Mouse (Mus musculus) MEL (cell line): ENCODE measurements at regions not wholly inside any gene's neighbourhood (a gene's known extent, or its start where the extent isn't known, plus 50 kb on each side); places are given as distances from the start of the nearest gene placed in this dataset.

Source experiments
- DNase-seq: peaks from one replicate; pipeline ENCODE4 v3.0.0; 2011; ENCODE audit warnings: low read depth, low spot score
- H3K27ac ChIP-seq: 2 replicates; pipeline ENCODE4 v1.5.1; 2012; ENCODE audit warnings: low read depth, mild to moderate bottlenecking, control low read depth, low read length, moderate library complexity; ENCODE audit not compliant: control insufficient read depth
- H3K27me3 ChIP-seq, 2 experiments: fragments of 150-350 bp in 1 of 2; sonication (generic) in 1 of 2; 2 replicates each; pipeline ENCODE4 v1.6.1; 2012; ENCODE audit warnings: low read length in 2 of 2, mild to moderate bottlenecking in 2 of 2, improper control_type of control experiment in 1 of 2, moderate library complexity in 1 of 2; ENCODE audit not compliant: insufficient read depth in 2 of 2, control insufficient read depth in 1 of 2
- H3K36me3 ChIP-seq, 2 experiments: 2 replicates each; pipeline ENCODE4 v1.6.1; 2012 to 2014; ENCODE audit warnings: low read length in 2 of 2, improper control_type of control experiment in 1 of 2, inconsistent platforms in 1 of 2, mild to moderate bottlenecking in 1 of 2; ENCODE audit not compliant: insufficient read depth in 2 of 2, control insufficient read depth in 1 of 2
- H3K4me1 ChIP-seq, 2 experiments: fragments of 150-350 bp in 1 of 2; sonication (generic) in 1 of 2; 2 replicates each; pipeline ENCODE4 v1.6.1; 2012; ENCODE audit warnings: low read length in 2 of 2, improper control_type of control experiment in 1 of 2, mild to moderate bottlenecking in 1 of 2; ENCODE audit not compliant: insufficient read depth in 2 of 2, control insufficient read depth in 1 of 2
- H3K4me3 ChIP-seq, 2 experiments: fragments of 150-350 bp in 1 of 2; sonication (generic) in 1 of 2; 2 replicates each; pipeline ENCODE4 v1.5.1; 2012; ENCODE audit warnings: low read depth in 2 of 2, low read length in 2 of 2, mild to moderate bottlenecking in 2 of 2, moderate library complexity in 2 of 2, control low read depth in 1 of 2, improper control_type of control experiment in 1 of 2; ENCODE audit not compliant: control insufficient read depth in 1 of 2, insufficient read depth in 1 of 2
- H3K79me2 ChIP-seq: 2 replicates; pipeline ENCODE4 v1.6.1; 2012; ENCODE audit warnings: mild to moderate bottlenecking, low read length, moderate library complexity; ENCODE audit not compliant: control insufficient read depth, poor library complexity, insufficient read depth
- H3K9ac ChIP-seq: 2 replicates; pipeline ENCODE4 v1.6.1; 2012; ENCODE audit warnings: low read depth, mild to moderate bottlenecking, control low read depth, low read length, moderate library complexity; ENCODE audit not compliant: control insufficient read depth, poor library complexity, severe bottlenecking
- H3K9me3 ChIP-seq: fragments of 150-350 bp; sonication (generic); replicated peaks from 2 replicates; pipeline ENCODE4 v1.6.1; 2012; ENCODE audit warnings: mild to moderate bottlenecking, low read length, improper control_type of control experiment, moderate library complexity; ENCODE audit not compliant: insufficient read depth
- CHD1 ChIP-seq: IDR thresholded peaks from 2 replicates; pipeline ENCODE4 v1.6.1; 2012; ENCODE audit warnings: low read depth, mild to moderate bottlenecking, inconsistent platforms, low read length, improper control_type of control experiment
- GABPA ChIP-seq: IDR thresholded peaks from 2 replicates; pipeline ENCODE4 v1.6.1; 2012; ENCODE audit warnings: low read depth, mild to moderate bottlenecking, inconsistent platforms, low read length, improper control_type of control experiment, moderate library complexity
- KAT2A ChIP-seq: conservative IDR thresholded peaks from 2 replicates; pipeline ENCODE4 v1.6.1; 2012; ENCODE audit warnings: low read depth, low read length, improper control_type of control experiment, inconsistent platforms
- MAX ChIP-seq: IDR thresholded peaks from 2 replicates; pipeline ENCODE4 v1.6.1; 2011; ENCODE audit warnings: low read length, improper control_type of control experiment
- MEF2A ChIP-seq: IDR thresholded peaks from 2 replicates; pipeline ENCODE4 v1.6.1; 2014; ENCODE audit warnings: low read depth, mild to moderate bottlenecking, inconsistent platforms, low read length, improper control_type of control experiment; ENCODE audit not compliant: poor library complexity, insufficient replicate concordance, severe bottlenecking; ENCODE audit errors: extremely low read depth
- MXI1 ChIP-seq: IDR thresholded peaks from 2 replicates; pipeline ENCODE4 v1.6.1; 2011; ENCODE audit warnings: mild to moderate bottlenecking, low read depth, low read length, improper control_type of control experiment
- NELFE ChIP-seq: IDR thresholded peaks from 2 replicates; pipeline ENCODE4 v1.6.1; 2011; ENCODE audit warnings: low read depth, low read length, improper control_type of control experiment
- NRF1 ChIP-seq: IDR thresholded peaks from 2 replicates; pipeline ENCODE4 v1.6.1; 2014; ENCODE audit warnings: low read depth, mild to moderate bottlenecking, inconsistent platforms, low read length, improper control_type of control experiment, moderate library complexity; ENCODE audit not compliant: poor library complexity, insufficient read depth, severe bottlenecking
- RCOR1 ChIP-seq: IDR thresholded peaks from 2 replicates; pipeline ENCODE4 v1.6.1; 2012; ENCODE audit warnings: low read depth, mild to moderate bottlenecking, inconsistent platforms, low read length, improper control_type of control experiment
- TBP ChIP-seq: IDR thresholded peaks from 2 replicates; pipeline ENCODE4 v1.8.0; 2011; ENCODE audit warnings: low read depth, low read length, improper control_type of control experiment
- UBTF ChIP-seq: IDR thresholded peaks from 2 replicates; pipeline ENCODE4 v1.6.1; 2012; ENCODE audit warnings: low read depth, mild to moderate bottlenecking, inconsistent platforms, low read length, improper control_type of control experiment, moderate library complexity, borderline replicate concordance; ENCODE audit not compliant: insufficient read depth
- USF1 ChIP-seq: IDR thresholded peaks from 2 replicates; pipeline ENCODE4 v1.6.1; 2014; ENCODE audit warnings: low read depth, mild to moderate bottlenecking, inconsistent platforms, low read length, improper control_type of control experiment, moderate library complexity
- USF2 ChIP-seq, 2 experiments: IDR thresholded peaks; 2 replicates each; pipeline ENCODE4 v1.6.1; 2011 to 2012; ENCODE audit warnings: improper control_type of control experiment in 2 of 2, low read length in 2 of 2, borderline replicate concordance in 1 of 2, inconsistent platforms in 1 of 2, low read depth in 1 of 2, mild to moderate bottlenecking in 1 of 2; ENCODE audit not compliant: insufficient read depth in 1 of 2
- ZC3H11A ChIP-seq: IDR thresholded peaks from 2 replicates; pipeline ENCODE4 v1.6.1; 2012; ENCODE audit warnings: low read depth, mild to moderate bottlenecking, inconsistent platforms, low read length, improper control_type of control experiment
- ZKSCAN1 ChIP-seq: IDR thresholded peaks from 2 replicates; pipeline ENCODE4 v1.6.1; 2012; ENCODE audit warnings: low read depth, mild to moderate bottlenecking, inconsistent platforms, low read length, improper control_type of control experiment, moderate library complexity

DNA sequence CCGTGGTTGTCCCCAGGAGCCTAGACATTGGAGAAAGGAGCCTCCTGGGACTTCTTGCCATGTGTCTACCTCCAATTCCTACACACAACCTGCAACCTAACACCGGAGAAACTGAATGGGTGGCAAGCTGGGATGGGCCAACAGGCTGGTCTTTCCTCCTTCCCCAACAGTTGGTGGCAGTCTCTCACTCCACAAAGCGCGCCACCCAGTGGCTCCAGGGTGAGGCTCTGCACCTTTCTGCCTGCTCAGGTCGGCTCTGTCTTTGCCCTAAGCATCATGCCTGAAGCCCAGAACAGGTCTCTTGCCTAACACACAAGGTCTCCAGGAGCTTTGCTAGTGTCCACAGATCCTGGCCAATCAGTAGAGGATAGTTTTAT, 166.0 kb downstream of the Inhbb start:
- H3K27ac ChIP-seq = no peak overlapping the region
- H3K9me3 ChIP-seq = no peaks in the 10 kb centered on the region
- no peak for DNase-seq
- no peaks in the 10 kb centered on the region for H3K27me3 ChIP-seq
- H3K4me3 ChIP-seq = no peak overlapping the region
- H3K4me1 ChIP-seq = no peaks in the 10 kb centered on the region
- H3K79me2 ChIP-seq = no peaks in the 10 kb centered on the region
- no peak overlapping the region for H3K9ac ChIP-seq
- TF ChIP-seq UBTF (no peak), NRF1 (no peak)
- no peaks in the 10 kb centered on the region for H3K36me3 ChIP-seq

DNA sequence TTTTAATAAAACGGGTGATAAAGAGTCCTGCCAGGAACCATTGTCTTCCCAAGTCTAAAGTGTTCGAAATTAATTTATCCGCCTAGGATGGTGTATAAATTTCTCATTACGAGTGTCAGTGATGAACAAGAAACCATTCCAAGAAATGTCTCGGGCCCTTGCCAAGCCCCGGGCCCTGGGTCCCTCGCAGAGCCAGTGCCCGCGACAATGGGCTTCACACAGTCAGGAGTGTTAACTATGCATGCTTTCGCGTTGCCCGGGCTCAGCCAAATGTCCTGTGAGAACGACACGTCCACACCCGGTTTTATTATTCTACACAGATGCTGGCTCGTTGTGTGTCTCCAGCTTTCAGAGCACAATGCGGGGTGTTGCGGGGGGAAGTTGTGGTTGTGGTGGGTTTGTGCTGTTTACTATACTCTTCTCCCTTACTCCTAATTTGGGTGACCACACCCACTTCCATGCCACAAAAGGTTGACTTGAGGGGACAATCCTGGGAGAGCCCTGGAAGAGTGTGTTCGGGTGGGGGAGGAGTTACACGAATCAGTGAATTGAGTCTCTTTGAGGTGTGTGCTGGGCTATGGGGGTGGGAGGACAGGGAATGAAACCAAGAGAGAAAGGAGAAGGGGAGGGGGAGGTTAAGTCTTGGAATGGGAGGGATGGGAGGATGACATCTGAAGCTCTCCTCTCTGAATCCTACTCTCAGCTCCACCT, 166.5 kb downstream of the Inhbb start:
- DNase-seq = no peak
- Histone ChIP-seq H3K4me3 (no peak overlapping the region), H3K9ac (no peak overlapping the region), H3K4me1 (no peaks in the 10 kb centered on the region), H3K36me3 (no peaks in the 10 kb centered on the region), H3K9me3 (no peaks in the 10 kb centered on the region), H3K79me2 (no peaks in the 10 kb centered on the region), H3K27ac (no peak overlapping the region), H3K27me3 (no peaks in the 10 kb centered on the region)
- TF ChIP-seq NELFE (no peak), MXI1 (no peak), KAT2A (no peak), TBP (no peak), MAX (no peak), CHD1 (no peak), MEF2A (no peak), RCOR1 (no peak), ZKSCAN1 (no peak), USF1 (no peak), ZC3H11A (no peak), USF2 (IDR thresholded peaks at IDR 0.05; ENCODE audit: borderline replicate concordance in 1 of 2, insufficient read depth in 1 of 2, low read depth in 1 of 2, low read length in 2 of 2) (no peak), GABPA (no peak), NRF1 (no peak)
